Mouse (Mus musculus) stomach, postnatal 0 days (tissue): ENCODE measurements around the gene Tns4.

ENCODE experiments used
- CTCF ChIP-seq: IDR thresholded peaks from 2 replicates; pipeline ENCODE4 v1.5.1; 2016; ENCODE audit warnings: antibody characterized with exemption, low read depth, mild to moderate bottlenecking, moderate library complexity
- EP300 ChIP-seq: optimal IDR thresholded peaks from 2 replicates; pipeline ENCODE3; 2016; ENCODE audit warnings: antibody characterized with exemption

GRCm38 (mm10) chr11:99111155-99111554 lies 22.0 kb upstream of the Tns4 start:
- no peak for TF ChIP-seq CTCF
- no peak for TF ChIP-seq EP300
